Mouse (Mus musculus): ENCODE results near the gene BC052040. TPM values are rescaled to one million over a fixed set of nuclear protein-coding genes. Genes with fewer than 3 reads are reported as not detected.

The BC052040 gene
- polyA plus RNA-seq, 1 experiment, result 37.9 TPM

DNA sequence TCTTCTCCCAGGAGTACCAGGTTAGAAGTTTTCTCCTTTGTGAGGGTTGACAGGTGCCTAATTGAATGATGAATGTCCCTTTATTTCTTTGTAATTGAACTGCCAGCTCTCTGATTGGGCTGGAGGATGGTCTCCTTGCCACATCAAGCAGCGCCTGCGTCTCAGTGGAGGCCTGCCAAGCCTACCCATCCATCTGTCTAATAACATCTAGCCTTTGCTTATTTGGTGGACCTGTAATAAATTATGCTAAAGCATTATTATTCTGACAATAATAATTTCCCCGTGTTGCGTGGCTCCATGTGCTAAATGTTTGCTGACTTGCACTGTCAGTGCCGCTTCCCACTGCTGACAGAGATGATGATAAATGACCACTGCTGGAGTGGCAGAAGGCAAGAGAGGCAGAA is 49.5 kb downstream of the BC052040 start:
- TF ChIP-seq POLR2A (IDR thresholded peaks at IDR 0.05; ENCODE audit: insufficient read depth, low read length) (no peak), EP300 (IDR thresholded peaks at IDR 0.05; ENCODE audit: insufficient read depth, low read depth, low read length) (no peak), CTCF (IDR thresholded peaks at IDR 0.05; ENCODE audit: low read depth, low read length) (no peak)
- Histone ChIP-seq H3K36me3 (ENCODE audit: control insufficient read depth, insufficient read depth, low read length, poor library complexity, severe bottlenecking) (peaks cover 4% of the 10 kb centered on the region), H3K27me3 (ENCODE audit: control insufficient read depth, insufficient read depth, low read length, poor library complexity, severe bottlenecking) (no peaks in the 10 kb centered on the region), H3K4me1 (ENCODE audit: control insufficient read depth, insufficient read depth, low read length) (no peaks in the 10 kb centered on the region), H3K9ac (ENCODE audit: low read depth, poor library complexity, severe bottlenecking) (no peak overlapping the region), H3K4me3 (ENCODE audit: low read depth, low read length) (no peak overlapping the region), H3K9me3 (replicated peaks; ENCODE audit: control insufficient read depth, insufficient read depth, low read length, poor library complexity, severe bottlenecking) (no peaks in the 10 kb centered on the region), H3K27ac (ENCODE audit: insufficient read depth, low read length) (no peak overlapping the region)

GRCm38 (mm10) chr2:115631826-115632225 is 50.3 kb downstream of the BC052040 start:
- H3K4me3 ChIP-seq (ENCODE audit: low read depth, low read length), result no peak overlapping the region
- peaks cover 4% of the 10 kb centered on the region for H3K36me3 ChIP-seq (ENCODE audit: control insufficient read depth, insufficient read depth, low read length, poor library complexity, severe bottlenecking)
- no peaks in the 10 kb centered on the region for H3K9me3 ChIP-seq (replicated peaks; ENCODE audit: control insufficient read depth, insufficient read depth, low read length, poor library complexity, severe bottlenecking)
- H3K27me3 ChIP-seq (ENCODE audit: control insufficient read depth, insufficient read depth, low read length, poor library complexity, severe bottlenecking), result no peaks in the 10 kb centered on the region
- TF ChIP-seq EP300 (IDR thresholded peaks at IDR 0.05; ENCODE audit: insufficient read depth, low read depth, low read length) (no peak), POLR2A (IDR thresholded peaks at IDR 0.05; ENCODE audit: insufficient read depth, low read length) (no peak), CTCF (IDR thresholded peaks at IDR 0.05; ENCODE audit: low read depth, low read length) (no peak)
- no peak overlapping the region for H3K27ac ChIP-seq (ENCODE audit: insufficient read depth, low read length)
- no peaks in the 10 kb centered on the region for H3K4me1 ChIP-seq (ENCODE audit: control insufficient read depth, insufficient read depth, low read length)
- H3K9ac ChIP-seq (ENCODE audit: low read depth, poor library complexity, severe bottlenecking), result no peak overlapping the region

DNA sequence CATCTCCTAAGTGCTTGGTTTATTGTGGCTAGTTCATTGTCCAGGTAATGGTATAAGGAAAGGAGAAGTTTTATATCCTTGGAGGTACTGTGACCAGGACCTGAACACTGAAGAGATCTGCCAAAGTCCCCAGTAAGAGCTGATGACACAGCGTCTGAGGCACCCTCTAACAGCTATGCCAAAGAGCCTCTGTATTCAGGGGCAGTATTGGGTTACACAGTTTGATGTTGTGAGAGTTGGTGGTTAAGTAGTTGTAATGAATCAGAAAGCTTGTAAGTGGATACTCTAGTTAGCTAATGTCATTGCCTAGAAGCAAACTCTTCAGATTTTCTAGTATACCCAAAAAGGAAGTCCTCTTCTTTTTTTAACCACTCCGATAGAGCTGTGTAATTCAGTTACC is 68.7 kb downstream of the BC052040 start:
- Histone ChIP-seq H3K27ac (ENCODE audit: insufficient read depth, low read length) (no peak overlapping the region), H3K36me3 (ENCODE audit: control insufficient read depth, insufficient read depth, low read length, poor library complexity, severe bottlenecking) (no peaks in the 10 kb centered on the region; the same call in 1 of the 2 replicates), H3K4me1 (ENCODE audit: control insufficient read depth, insufficient read depth, low read length) (no peaks in the 10 kb centered on the region), H3K27me3 (ENCODE audit: control insufficient read depth, insufficient read depth, low read length, poor library complexity, severe bottlenecking) (no peaks in the 10 kb centered on the region), H3K4me3 (ENCODE audit: low read depth, low read length) (no peak overlapping the region), H3K9ac (ENCODE audit: low read depth, poor library complexity, severe bottlenecking) (no peak overlapping the region), H3K9me3 (replicated peaks; ENCODE audit: control insufficient read depth, insufficient read depth, low read length, poor library complexity, severe bottlenecking) (no peaks in the 10 kb centered on the region)
- no peak for TF ChIP-seq EP300 (IDR thresholded peaks at IDR 0.05; ENCODE audit: insufficient read depth, low read depth, low read length)
- no peak for TF ChIP-seq POLR2A (IDR thresholded peaks at IDR 0.05; ENCODE audit: insufficient read depth, low read length)
- no peak for TF ChIP-seq CTCF (IDR thresholded peaks at IDR 0.05; ENCODE audit: low read depth, low read length)

DNA sequence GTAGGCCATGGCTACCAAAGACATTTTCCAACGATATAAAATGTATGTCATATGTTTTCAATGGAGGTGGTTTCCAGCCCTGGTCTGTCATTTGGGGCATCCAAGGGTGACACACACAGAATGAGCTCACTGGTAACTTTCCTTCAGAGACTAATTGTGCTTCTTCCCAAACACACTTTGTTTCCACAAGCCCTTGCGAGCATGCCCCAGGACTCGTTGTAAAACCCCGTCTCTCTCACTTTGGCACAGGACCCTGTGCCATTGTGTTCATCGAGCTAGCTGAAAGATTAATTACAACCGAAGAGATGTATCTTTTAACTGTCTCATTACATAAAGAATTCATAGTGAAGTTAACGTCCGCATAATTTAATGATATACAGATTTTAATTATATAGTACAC is 78.2 kb downstream of the BC052040 start:
- H3K9me3 ChIP-seq (replicated peaks; ENCODE audit: control insufficient read depth, insufficient read depth, low read length, poor library complexity, severe bottlenecking), result no peaks in the 10 kb centered on the region
- TF ChIP-seq CTCF (IDR thresholded peaks at IDR 0.05; ENCODE audit: low read depth, low read length), result no peak
- no peak for TF ChIP-seq POLR2A (IDR thresholded peaks at IDR 0.05; ENCODE audit: insufficient read depth, low read length)
- no peak overlapping the region for H3K4me3 ChIP-seq (ENCODE audit: low read depth, low read length)

DNA sequence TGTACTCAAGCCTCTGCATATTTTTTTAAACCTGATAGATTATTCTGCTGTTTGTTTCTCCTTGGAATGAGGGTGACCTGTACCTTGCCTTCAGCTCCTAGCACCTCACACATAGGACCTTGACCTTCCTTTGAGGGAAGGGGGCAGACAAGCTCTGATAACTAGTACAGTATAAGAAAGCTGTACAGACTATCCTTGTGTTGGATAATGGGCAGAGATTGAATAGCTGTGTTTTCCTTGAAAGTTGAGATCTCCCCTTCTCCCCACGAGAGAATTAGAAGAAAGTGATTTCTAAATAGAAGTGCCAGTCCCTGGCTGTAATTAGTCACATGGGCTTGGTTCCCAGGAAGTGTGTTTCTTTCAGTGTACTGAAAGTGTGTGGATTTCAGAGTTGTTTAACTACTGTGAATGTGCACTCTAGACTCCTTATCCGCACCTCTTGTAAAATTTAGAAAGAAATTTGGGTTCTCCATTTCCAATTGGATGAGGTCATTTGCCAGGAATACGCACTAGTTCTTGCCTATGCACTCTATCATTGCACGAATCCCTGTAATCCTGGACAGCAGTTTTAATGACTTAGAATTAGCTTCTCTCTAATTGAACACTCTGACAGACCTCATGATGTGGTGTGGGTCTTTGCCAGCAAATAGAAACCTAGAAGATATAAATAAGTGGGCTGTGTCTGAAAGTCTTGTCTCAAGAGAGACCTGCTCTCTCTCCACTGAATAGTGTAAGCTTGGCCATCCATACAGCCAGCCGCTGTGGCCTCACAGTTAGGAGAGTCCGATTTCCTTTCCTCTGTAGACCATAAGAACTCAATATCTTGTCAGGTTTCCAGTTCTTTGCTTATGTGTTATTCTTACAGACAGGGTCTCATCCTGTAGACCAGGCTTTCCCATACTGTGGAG is 79.0 kb downstream of the BC052040 start:
- H3K9me3 ChIP-seq (replicated peaks; ENCODE audit: control insufficient read depth, insufficient read depth, low read length, poor library complexity, severe bottlenecking), result no peaks in the 10 kb centered on the region
- H3K4me1 ChIP-seq (ENCODE audit: control insufficient read depth, insufficient read depth, low read length), result peaks cover 3% of the 10 kb centered on the region
- H3K4me3 ChIP-seq (ENCODE audit: low read depth, low read length), result no peak overlapping the region
- H3K27ac ChIP-seq (ENCODE audit: insufficient read depth, low read length), result no peak overlapping the region
- no peaks in the 10 kb centered on the region for H3K27me3 ChIP-seq (ENCODE audit: control insufficient read depth, insufficient read depth, low read length, poor library complexity, severe bottlenecking)
- TF ChIP-seq CTCF (IDR thresholded peaks at IDR 0.05; ENCODE audit: low read depth, low read length) (no peak), EP300 (IDR thresholded peaks at IDR 0.05; ENCODE audit: insufficient read depth, low read depth, low read length) (no peak), POLR2A (IDR thresholded peaks at IDR 0.05; ENCODE audit: insufficient read depth, low read length) (no peak)
- H3K36me3 ChIP-seq (ENCODE audit: control insufficient read depth, insufficient read depth, low read length, poor library complexity, severe bottlenecking), result no peaks in the 10 kb centered on the region
- no peak overlapping the region for H3K9ac ChIP-seq (ENCODE audit: low read depth, poor library complexity, severe bottlenecking)

More for the DNA sequence above, 78.2 kb downstream of the BC052040 start:
- H3K9ac ChIP-seq (ENCODE audit: low read depth, poor library complexity, severe bottlenecking), result no peak overlapping the region
- H3K36me3 ChIP-seq (ENCODE audit: control insufficient read depth, insufficient read depth, low read length, poor library complexity, severe bottlenecking), result no peaks in the 10 kb centered on the region
- peaks cover 3% of the 10 kb centered on the region for H3K4me1 ChIP-seq (ENCODE audit: control insufficient read depth, insufficient read depth, low read length)
- H3K27ac ChIP-seq (ENCODE audit: insufficient read depth, low read length), result no peak overlapping the region
- H3K27me3 ChIP-seq (ENCODE audit: control insufficient read depth, insufficient read depth, low read length, poor library complexity, severe bottlenecking), result no peaks in the 10 kb centered on the region

- Histone ChIP-seq H3K36me3 (ENCODE audit: control insufficient read depth, insufficient read depth, low read length, poor library complexity, severe bottlenecking) (peaks cover 3% of the 10 kb centered on the region), H3K9me3 (replicated peaks; ENCODE audit: control insufficient read depth, insufficient read depth, low read length, poor library complexity, severe bottlenecking) (no peaks in the 10 kb centered on the region), H3K27me3 (ENCODE audit: control insufficient read depth, insufficient read depth, low read length, poor library complexity, severe bottlenecking) (no peaks in the 10 kb centered on the region), H3K9ac (ENCODE audit: low read depth, poor library complexity, severe bottlenecking) (no peak overlapping the region), H3K4me1 (ENCODE audit: control insufficient read depth, insufficient read depth, low read length) (no peaks in the 10 kb centered on the region), H3K27ac (ENCODE audit: insufficient read depth, low read length) (no peak overlapping the region), H3K4me3 (ENCODE audit: low read depth, low read length) (no peak overlapping the region)
- TF ChIP-seq CTCF (IDR thresholded peaks at IDR 0.05; ENCODE audit: low read depth, low read length) (no peak), POLR2A (IDR thresholded peaks at IDR 0.05; ENCODE audit: insufficient read depth, low read length) (no peak), EP300 (IDR thresholded peaks at IDR 0.05; ENCODE audit: insufficient read depth, low read depth, low read length) (no peak)
Observed at GRCm38 (mm10) chr2:115667516-115667915, 86.0 kb downstream of the BC052040 start.

Measured in ES-Bruce4 (cell line).